ENCODE assay signal across 8 mouse cellular contexts in the genomic region with DNA sequence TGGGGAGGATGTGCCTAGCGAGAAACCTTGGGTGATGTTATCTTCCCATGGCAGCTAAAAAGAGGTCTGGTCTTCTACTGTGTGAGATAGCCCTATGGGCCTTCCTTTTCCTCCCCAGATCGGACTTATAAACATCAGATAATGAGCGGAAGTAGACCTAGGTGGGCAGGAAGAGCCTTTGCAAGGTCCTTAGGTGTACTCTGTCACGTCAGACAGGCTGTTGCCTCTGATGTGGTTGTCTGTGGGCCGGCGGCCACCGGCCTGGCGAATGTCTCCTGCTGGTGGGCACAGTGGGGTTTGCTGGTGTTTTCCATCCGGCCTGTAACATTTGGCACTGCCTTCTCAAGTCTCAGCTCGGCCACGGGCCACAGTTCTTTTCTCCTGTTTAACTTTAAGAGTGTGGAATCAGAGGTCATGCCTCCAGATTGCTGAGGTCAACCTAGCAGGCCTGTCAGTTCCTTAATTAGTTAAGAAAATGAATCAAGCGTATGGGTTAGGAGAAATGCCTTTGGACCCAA. TPM values are rescaled to one million over a fixed set of nuclear protein-coding genes. Genes with fewer than 3 reads are reported as not detected.
DNase-seq lines count a peak whose midpoint lies in the region; ATAC-seq and TF ChIP-seq lines count a peak whose summit lies in the region.

No protein-coding gene starts in this region.

- peak overlapping the region; percentile 87 for H3K4me2 ChIP-seq in intestine, embryonic 14.5 days (ENCODE audit: low read length)
- H3K4me2 ChIP-seq in midbrain, embryonic 15.5 days = peak overlapping the region; percentile 70

- H3K9me3 ChIP-seq in intestine, embryonic 14.5 days (ENCODE audit: control insufficient read depth, low read length) = no peaks in the 10 kb centered on the region
- H3K9me3 ChIP-seq in midbrain, embryonic 15.5 days = no peaks in the 10 kb centered on the region

- peaks cover 41% of the 10 kb centered on the region for H3K36me3 ChIP-seq in intestine, embryonic 14.5 days (ENCODE audit: control insufficient read depth, insufficient read depth, low read length)
- H3K36me3 ChIP-seq in midbrain, embryonic 15.5 days (replicated peaks) = peaks cover 23% of the 10 kb centered on the region

- H3K9ac ChIP-seq in intestine, embryonic 14.5 days (ENCODE audit: low read length) = peak overlapping the region; percentile 96
- H3K9ac ChIP-seq in midbrain, embryonic 15.5 days = peak overlapping the region; percentile 90

- WGBS in intestine, embryonic 14.5 days = 20% methylated on average over 12 of the region's 12 CpGs
- WGBS in midbrain, embryonic 15.5 days = 18% methylated on average over 12 of the region's 12 CpGs

- TF ChIP-seq POLR2A in bone marrow macrophage, adult 2 months (IDR thresholded peaks at IDR 0.05; ENCODE audit: borderline replicate concordance, low read depth, low read length) = no peak

- no peaks in the 10 kb centered on the region for H3K27me3 ChIP-seq in intestine, embryonic 14.5 days (replicated peaks; ENCODE audit: control insufficient read depth, insufficient read depth, low read length)
- 0 out of 2 replicates have a peak, but pooled peaks cover under 1% of the 10 kb centered on the region for H3K27me3 ChIP-seq in midbrain, embryonic 15.5 days (replicated peaks)

- peak; percentile 36 to 41 for DNase-seq in cerebellum, postnatal 14 days
- DNase-seq in cerebellum, adult 18-20 months = no peak
- DNase-seq in 3134 (ENCODE audit: extremely low read depth, insufficient read length, low spot score) = peak; percentile 62
- no peak for DNase-seq in intestine, embryonic 14.5 days (ENCODE audit: low spot score)
- DNase-seq in adrenal gland, postnatal 14 days = no peak
- DNase-seq in urinary bladder, postnatal 36 days (ENCODE audit: low spot score in 2 of 2) = no peak

- ATAC-seq in intestine, embryonic 14.5 days (replicated peaks; ENCODE audit: low FRiP score, low TSS enrichment, low read depth) = no peak
- no peak for ATAC-seq in midbrain, embryonic 15.5 days (replicated peaks)

- H3K27ac ChIP-seq in bone marrow macrophage, adult 2 months (ENCODE audit: insufficient read depth, low read depth, low read length) = peak overlapping the region; percentile 76
- H3K27ac ChIP-seq in intestine, embryonic 14.5 days (ENCODE audit: low read depth) = peak overlapping the region; percentile 91; the same call in 1 of the 2 replicates
- H3K27ac ChIP-seq in midbrain, embryonic 15.5 days = peak overlapping the region; percentile 90; the same call in 1 of the 2 replicates

- peak overlapping the region; percentile 74 for H3K4me3 ChIP-seq in bone marrow macrophage, adult 2 months (ENCODE audit: insufficient read depth, low read length)
- peak overlapping the region; percentile 62 for H3K4me3 ChIP-seq in intestine, embryonic 14.5 days (ENCODE audit: low read depth, low read length)
- peak overlapping the region; percentile 91 for H3K4me3 ChIP-seq in midbrain, embryonic 15.5 days

- TF ChIP-seq CTCF in bone marrow macrophage, adult 2 months (IDR thresholded peaks at IDR 0.05; ENCODE audit: low read depth, low read length) = no peak

- H3K4me1 ChIP-seq in bone marrow macrophage, adult 2 months (ENCODE audit: control insufficient read depth, insufficient read depth, low read length) = peaks cover 12% of the 10 kb centered on the region
- H3K4me1 ChIP-seq in intestine, embryonic 14.5 days (replicated peaks; ENCODE audit: control insufficient read depth, insufficient read depth, low read length) = peaks cover 11% of the 10 kb centered on the region
- peaks cover 23% of the 10 kb centered on the region for H3K4me1 ChIP-seq in midbrain, embryonic 15.5 days

RNA-seq across cellular contexts. Expression of gene Rpl38, which starts 1.4 kb away (rescaled TPM):
- 1,601 and 1,765 TPM in 2 replicates for polyA plus RNA-seq in bone marrow macrophage, adult 2 months (2012; ENCODE audit: insufficient read depth, insufficient read length, missing spikeins)
- 1,083 and 1,275 TPM in 2 replicates for polyA plus RNA-seq in intestine, embryonic 14.5 days (2014; fragmentation: Nextera tagmentation; extraction: Ambion mirVana)
- 628 and 640 TPM in 2 replicates for polyA plus RNA-seq in midbrain, embryonic 15.5 days (2015; fragmentation: Nextera tagmentation; extraction: Ambion mirVana)
- total RNA-seq in adrenal gland, postnatal 14 days (2021) = 1,048 and 1,188 TPM in 2 replicates

RNA-seq across cellular contexts. Expression of gene Ttyh2, which starts 5.5 kb away (rescaled TPM):
- polyA plus RNA-seq in bone marrow macrophage, adult 2 months (2012; ENCODE audit: insufficient read depth, insufficient read length, missing spikeins) = 29.6 and 37.5 TPM in 2 replicates
- 17.7 and 19.9 TPM in 2 replicates for polyA plus RNA-seq in intestine, embryonic 14.5 days (2014; fragmentation: Nextera tagmentation; extraction: Ambion mirVana)
- 29.4 and 32.3 TPM in 2 replicates for polyA plus RNA-seq in midbrain, embryonic 15.5 days (2015; fragmentation: Nextera tagmentation; extraction: Ambion mirVana)
- total RNA-seq in adrenal gland, postnatal 14 days (2021) = 61.7 and 64.7 TPM in 2 replicates

RNA-seq across cellular contexts. Expression of gene Dnaic2, which starts 57.5 kb away (rescaled TPM):
- polyA plus RNA-seq in bone marrow macrophage, adult 2 months (2012; ENCODE audit: insufficient read depth, insufficient read length, missing spikeins) = not detected in 2 replicates
- polyA plus RNA-seq in intestine, embryonic 14.5 days (2014; fragmentation: Nextera tagmentation; extraction: Ambion mirVana) = 0.14 and 0.24 TPM in 2 replicates
- polyA plus RNA-seq in midbrain, embryonic 15.5 days (2015; fragmentation: Nextera tagmentation; extraction: Ambion mirVana) = 3.0 and 3.4 TPM in 2 replicates
- total RNA-seq in adrenal gland, postnatal 14 days (2021) = 0.44 and 0.64 TPM in 2 replicates

Comparison
In these comparisons a context has a peak if more than half of its experiments do, and no peak if none do; other contexts are left out.
1. DNase-seq: peak in cerebellum, postnatal 14 days (2 of 2) and 3134 (single experiment); none in cerebellum, adult 18-20 months (0 of 2), intestine, embryonic 14.5 days (single experiment), adrenal gland, postnatal 14 days (single experiment) and urinary bladder, postnatal 36 days (0 of 2).
2. Peak in every context shown above with its lines, with median percentiles within 50 percentile points of each other: H3K27ac ChIP-seq and H3K4me3 ChIP-seq.